Mouse (Mus musculus) forebrain, embryonic 14.5 days (tissue): Measurements from ENCODE around the gene Tex52. TPM values are rescaled to one million over a fixed set of nuclear protein-coding genes. Genes with fewer than 3 reads are reported as not detected.

Experiments used
- ATAC-seq: fragments of 200-750 bp; cut with Nextera tagmentation; 2 replicates; pipeline ENCODE4 v1.8.0; 2017; ENCODE audit warnings: mild to moderate bottlenecking, moderate library complexity
- DNase-seq: peaks from one replicate; pipeline ENCODE4 v3.0.0-alpha.2; 2015; ENCODE audit warnings: low spot score
- H3K27ac ChIP-seq: fragments of 300-500 bp; sonication (generic); 2 replicates; pipeline ENCODE4 v1.5.1; 2014; ENCODE audit warnings: low read depth, mild to moderate bottlenecking, control low read depth, low read length, moderate library complexity
- H3K27me3 ChIP-seq: fragments of 300-500 bp; sonication (generic); replicated peaks from 2 replicates; pipeline ENCODE4 v1.6.1; 2014; ENCODE audit warnings: low read length, control low read depth, mixed read lengths; ENCODE audit not compliant: control insufficient read depth, insufficient read depth
- H3K36me3 ChIP-seq: fragments of 300-500 bp; sonication (generic); 2 replicates; pipeline ENCODE4 v1.6.1; 2014; ENCODE audit warnings: low read length, control low read depth; ENCODE audit not compliant: control insufficient read depth, insufficient read depth
- H3K4me1 ChIP-seq: fragments of 300-500 bp; sonication (generic); 2 replicates; pipeline ENCODE4 v1.6.1; 2014; ENCODE audit warnings: antibody characterized with exemption, low read length, control low read depth; ENCODE audit not compliant: control insufficient read depth, insufficient read depth
- H3K4me2 ChIP-seq: fragments of 300-500 bp; sonication (generic); 2 replicates; pipeline ENCODE4 v1.6.1; 2014; ENCODE audit warnings: mild to moderate bottlenecking, control low read depth, low read length
- H3K4me3 ChIP-seq: fragments of 300-500 bp; sonication (generic); 2 replicates; pipeline ENCODE4 v1.5.1; 2014; ENCODE audit warnings: low read depth, low read length, control low read depth
- H3K9ac ChIP-seq: fragments of 300-500 bp; sonication (generic); 2 replicates; pipeline ENCODE4 v1.6.1; 2014; ENCODE audit warnings: mild to moderate bottlenecking, low read length, control low read depth, moderate library complexity
- H3K9me3 ChIP-seq: fragments of 300-500 bp; sonication (generic); replicated peaks from 2 replicates; pipeline ENCODE4 v1.6.1; 2016; ENCODE audit warnings: low read length, control low read depth, mixed read lengths; ENCODE audit not compliant: control insufficient read depth
- WGBS: fragments of 180-500 bp; shearing (Covaris S2); extraction: QIAGEN DNeasy Blood & Tissue Kit; methylation state at CpG from one replicate; pipeline ENCODE4 v1.1.7; 2014; 5-methylcytosine and 5-hydroxymethylcytosine counted together
- polyA plus RNA-seq: library from polyadenylated mRNA; unstranded; fragments of >200 nt; fragmentation: Nextera tagmentation; extraction: Ambion mirVana; gene quantifications from 2 replicates; pipeline ENCODE4 v1.2.1, GENCODE M21; 2014

Tex52 gene
- polyA plus RNA-seq, 1 experiment from 2014 or later, result 0.32 TPM

GRCm38 (mm10) chr6:128354140-128354539 is 21.1 kb upstream of the Tex52 start:
- peaks cover 27% of the 10 kb centered on the region for H3K36me3 ChIP-seq
- ATAC-seq (no peak), DNase-seq (no peak)
- no peaks in the 10 kb centered on the region for H3K27me3 ChIP-seq
- WGBS, result 31% methylated on average over 3 of the region's 3 CpGs
- H3K27ac ChIP-seq, result no peak overlapping the region
- H3K9me3 ChIP-seq, result no peaks in the 10 kb centered on the region
- peaks cover 14% of the 10 kb centered on the region; the same call in 1 of the 2 replicates for H3K4me1 ChIP-seq
- peak overlapping the region; percentile 59 for H3K4me2 ChIP-seq
- H3K4me3 ChIP-seq, result peak overlapping the region; percentile 71; the same call in 1 of the 2 replicates
- H3K9ac ChIP-seq, result no peak overlapping the region; the same call in 1 of the 2 replicates

GRCm38 (mm10) chr6:128355201-128355681 is 20.0 kb upstream of the Tex52 start:
- peak; percentile 76 for DNase-seq
- ATAC-seq, result peak; percentile 74

GRCm38 (mm10) chr6:128355726-128356416 is 19.4 kb upstream of the Tex52 start, which contains the start of gene Tulp3:
Gene Tulp3, minus strand, starts transcription at chr6:128355851.
- Histone ChIP-seq H3K4me3 (peak within 1 kb of the TSS; percentile 71), H3K27ac (peak within 1 kb of the TSS; percentile 90), H3K36me3 (peaks cover 25% of the 10 kb centered on the region), H3K27me3 (no peaks in the 10 kb centered on the region), H3K4me1 (peaks cover 18% of the 10 kb centered on the region), H3K4me2 (peak within 1 kb of the TSS; percentile 59), H3K9ac (peak within 1 kb of the TSS; percentile 84), H3K9me3 (no peaks in the 10 kb centered on the region)
- WGBS, result under 1% methylated on average over 40 of the region's 42 CpGs
- peak; percentile 99 for ATAC-seq
- peak; percentile 98 for DNase-seq

More at GRCm38 (mm10) chr6:128355201-128355681, 20.0 kb upstream of the Tex52 start:
- H3K4me1 ChIP-seq, result peaks cover 14% of the 10 kb centered on the region; the same call in 1 of the 2 replicates
- H3K4me2 ChIP-seq, result peak overlapping the region; percentile 59
- H3K27ac ChIP-seq, result peak overlapping the region; percentile 90
- peak overlapping the region; percentile 71 for H3K4me3 ChIP-seq
- peaks cover 27% of the 10 kb centered on the region for H3K36me3 ChIP-seq
- no peaks in the 10 kb centered on the region for H3K27me3 ChIP-seq
- H3K9me3 ChIP-seq, result no peaks in the 10 kb centered on the region
- under 1% methylated on average over 28 of the region's 28 CpGs for WGBS
- peak overlapping the region; percentile 84 for H3K9ac ChIP-seq

GRCm38 (mm10) chr6:128358999-128359398 is 16.3 kb upstream of the Tex52 start:
- ATAC-seq, result no peak
- no peaks in the 10 kb centered on the region for H3K9me3 ChIP-seq
- no peak overlapping the region for H3K27ac ChIP-seq
- no peak overlapping the region for H3K4me3 ChIP-seq
- H3K27me3 ChIP-seq, result no peaks in the 10 kb centered on the region
- no peak overlapping the region for H3K4me2 ChIP-seq
- H3K36me3 ChIP-seq, result peaks cover 24% of the 10 kb centered on the region
- WGBS, result 8% methylated on average over 2 of the region's 2 CpGs
- H3K4me1 ChIP-seq, result peaks cover 24% of the 10 kb centered on the region
- peak; percentile 75 for DNase-seq
- H3K9ac ChIP-seq, result no peak overlapping the region

GRCm38 (mm10) chr6:128361901-128362300 is 13.4 kb upstream of the Tex52 start:
- Histone ChIP-seq H3K9me3 (no peaks in the 10 kb centered on the region), H3K4me3 (peak overlapping the region; percentile 88), H3K27me3 (no peaks in the 10 kb centered on the region), H3K4me1 (peaks cover 12% of the 10 kb centered on the region), H3K27ac (peak overlapping the region; percentile 91), H3K4me2 (peak overlapping the region; percentile 90), H3K9ac (peak overlapping the region; percentile 93), H3K36me3 (peaks cover 37% of the 10 kb centered on the region)
- ATAC-seq, result no peak
- 13% methylated on average over 9 of the region's 9 CpGs for WGBS
- DNase-seq, result peak; percentile 14

GRCm38 (mm10) chr6:128362381-128363006 is 12.8 kb upstream of the Tex52 start, which contains the start of the genes Rhno1 and Foxm1:
Gene Rhno1, minus strand, starts transcription at chr6:128362911.
Gene Foxm1, plus strand, starts transcription at chr6:128362967.
- peak; percentile 92 for DNase-seq
- H3K4me1 ChIP-seq, result peaks cover 12% of the 10 kb centered on the region
- no peaks in the 10 kb centered on the region for H3K9me3 ChIP-seq
- H3K36me3 ChIP-seq, result peaks cover 34% of the 10 kb centered on the region
- H3K27me3 ChIP-seq, result no peaks in the 10 kb centered on the region
- H3K4me2 ChIP-seq, result peak within 1 kb of the TSS; percentile 90
- peak within 1 kb of the TSS; percentile 91 for H3K27ac ChIP-seq
- H3K9ac ChIP-seq, result peak within 1 kb of the TSS; percentile 93
- WGBS, result under 1% methylated on average over 72 of the region's 76 CpGs
- peak; percentile 90 for ATAC-seq
- peak within 1 kb of the TSS; percentile 88 for H3K4me3 ChIP-seq

GRCm38 (mm10) chr6:128363007-128363825 is 12.0 kb upstream of the Tex52 start:
- DNase-seq (peak; percentile 62), ATAC-seq (no peak)
- Histone ChIP-seq H3K4me3 (peak overlapping the region; percentile 88), H3K4me2 (peak overlapping the region; percentile 90), H3K36me3 (peaks cover 33% of the 10 kb centered on the region), H3K27ac (peak overlapping the region; percentile 91), H3K4me1 (peaks cover 12% of the 10 kb centered on the region), H3K9ac (peak overlapping the region; percentile 93), H3K9me3 (no peaks in the 10 kb centered on the region), H3K27me3 (no peaks in the 10 kb centered on the region)
- under 1% methylated on average over 45 of the region's 46 CpGs for WGBS

- ATAC-seq (no peak), DNase-seq (no peak)
- H3K4me2 ChIP-seq, result no peak overlapping the region
- H3K4me1 ChIP-seq, result peaks cover 12% of the 10 kb centered on the region
- H3K27ac ChIP-seq, result no peak overlapping the region
- 83% methylated on average over 6 of the region's 6 CpGs for WGBS
- no peaks in the 10 kb centered on the region for H3K9me3 ChIP-seq
- peaks cover 41% of the 10 kb centered on the region for H3K36me3 ChIP-seq
- H3K9ac ChIP-seq, result no peak overlapping the region
- H3K4me3 ChIP-seq, result no peak overlapping the region
- no peaks in the 10 kb centered on the region for H3K27me3 ChIP-seq
These were observed 10.5 kb upstream of the Tex52 start for GRCm38 (mm10) chr6:128364721-128365120.
